Mouse (Mus musculus): ENCODE results near the gene Tmem189. TPM values are rescaled to one million over a fixed set of nuclear protein-coding genes. Genes with fewer than 3 reads are reported as not detected.

Tmem189 gene
- polyA plus RNA-seq, 1 experiment from 2014 or later, result 43.3 TPM

GRCm38 (mm10) chr2:167630421-167630820 is 59.2 kb downstream of the Tmem189 start:
- H3K4me2 ChIP-seq, result peak overlapping the region; percentile 84
- no peaks in the 10 kb centered on the region for H3K9me3 ChIP-seq (ENCODE audit: low read depth, low read length)
- peak overlapping the region; percentile 27; the same call in 1 of the 2 replicates for H3K27ac ChIP-seq (ENCODE audit: low read depth)
- peak overlapping the region; percentile 86 for H3K9ac ChIP-seq
- WGBS, result 64% methylated on average over 5 of the region's 5 CpGs
- peaks cover 30% of the 10 kb centered on the region for H3K36me3 ChIP-seq (ENCODE audit: insufficient read depth)
- peak overlapping the region; percentile 85 for H3K4me3 ChIP-seq (ENCODE audit: low read depth, low read length)
- TF ChIP-seq CTCF (IDR thresholded peaks at IDR 0.05; ENCODE audit: low read depth), result no peak
- H3K4me1 ChIP-seq (ENCODE audit: insufficient read depth), result peaks cover 18% of the 10 kb centered on the region; the same call in 1 of the 2 replicates
- ATAC-seq (ENCODE audit: insufficient read depth) (no peak), DNase-seq (no peak)
- no peaks in the 10 kb centered on the region for H3K27me3 ChIP-seq (ENCODE audit: insufficient read depth, low read length)

GRCm38 (mm10) chr2:167629665-167630209 is 59.9 kb downstream of the Tmem189 start:
- no peaks in the 10 kb centered on the region for H3K9me3 ChIP-seq (ENCODE audit: low read depth, low read length)
- no peak for TF ChIP-seq CTCF (IDR thresholded peaks at IDR 0.05; ENCODE audit: low read depth)
- peaks cover 18% of the 10 kb centered on the region; the same call in 1 of the 2 replicates for H3K4me1 ChIP-seq (ENCODE audit: insufficient read depth)
- H3K36me3 ChIP-seq (ENCODE audit: insufficient read depth), result peaks cover 30% of the 10 kb centered on the region
- H3K4me2 ChIP-seq, result peak overlapping the region; percentile 84
- H3K9ac ChIP-seq, result peak overlapping the region; percentile 86
- H3K27ac ChIP-seq (ENCODE audit: low read depth), result peak overlapping the region; percentile 56
- no peak for ATAC-seq (ENCODE audit: insufficient read depth)
- WGBS, result 71% methylated on average over 11 of the region's 11 CpGs
- no peaks in the 10 kb centered on the region for H3K27me3 ChIP-seq (ENCODE audit: insufficient read depth, low read length)
- peak overlapping the region; percentile 85 for H3K4me3 ChIP-seq (ENCODE audit: low read depth, low read length)
- DNase-seq, result no peak

- H3K9ac ChIP-seq, result peak overlapping the region; percentile 86; the same call in 1 of the 2 replicates
- H3K4me2 ChIP-seq, result peak overlapping the region; percentile 84
- H3K27ac ChIP-seq (ENCODE audit: low read depth), result peak overlapping the region; percentile 69; the same call in 1 of the 2 replicates
- DNase-seq (peak; percentile 68), ATAC-seq (ENCODE audit: insufficient read depth) (no peak)
- 22% methylated on average over 4 of the region's 4 CpGs for WGBS
- H3K27me3 ChIP-seq (ENCODE audit: insufficient read depth, low read length), result no peaks in the 10 kb centered on the region
- TF ChIP-seq CTCF (IDR thresholded peaks at IDR 0.05; ENCODE audit: low read depth), result no peak
- H3K4me3 ChIP-seq (ENCODE audit: low read depth, low read length), result no peak overlapping the region
- peaks cover 18% of the 10 kb centered on the region; the same call in 1 of the 2 replicates for H3K4me1 ChIP-seq (ENCODE audit: insufficient read depth)
- peaks cover 30% of the 10 kb centered on the region for H3K36me3 ChIP-seq (ENCODE audit: insufficient read depth)
- H3K9me3 ChIP-seq (ENCODE audit: low read depth, low read length), result no peaks in the 10 kb centered on the region
These were observed 60.8 kb downstream of the Tmem189 start for GRCm38 (mm10) chr2:167628872-167629271.

DNA sequence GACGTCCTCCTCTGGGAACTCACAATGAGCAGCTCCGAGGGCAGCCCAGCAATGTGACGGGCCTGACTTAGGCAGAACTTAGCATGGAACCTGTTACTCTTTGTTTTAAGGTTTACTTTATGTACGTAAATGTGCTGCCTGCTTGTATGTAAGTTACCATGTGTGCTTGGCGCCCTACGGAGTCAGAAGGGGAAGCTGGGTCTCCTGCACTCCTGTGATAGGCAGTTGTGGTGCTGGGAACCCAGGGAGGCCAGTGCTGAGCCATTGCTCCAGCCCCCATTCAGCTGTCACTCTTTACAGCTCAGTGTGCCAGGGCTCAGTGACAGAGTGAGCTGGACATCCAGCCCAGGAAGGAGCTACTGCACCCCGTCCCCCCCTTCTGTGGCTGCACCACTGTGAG is 62.6 kb downstream of the Tmem189 start:
- WGBS, result 87% methylated on average over 7 of the region's 7 CpGs
- Histone ChIP-seq H3K36me3 (ENCODE audit: insufficient read depth) (peaks cover 36% of the 10 kb centered on the region), H3K4me1 (ENCODE audit: insufficient read depth) (peaks cover 15% of the 10 kb centered on the region; the same call in 1 of the 2 replicates), H3K4me3 (ENCODE audit: low read depth, low read length) (no peak overlapping the region), H3K9me3 (ENCODE audit: low read depth, low read length) (no peaks in the 10 kb centered on the region), H3K27ac (ENCODE audit: low read depth) (no peak overlapping the region), H3K9ac (no peak overlapping the region), H3K4me2 (no peak overlapping the region), H3K27me3 (ENCODE audit: insufficient read depth, low read length) (no peaks in the 10 kb centered on the region)
- DNase-seq (no peak), ATAC-seq (ENCODE audit: insufficient read depth) (no peak)
- no peak for TF ChIP-seq CTCF (IDR thresholded peaks at IDR 0.05; ENCODE audit: low read depth)

GRCm38 (mm10) chr2:167625670-167626069 is 64.0 kb downstream of the Tmem189 start:
- 35% methylated on average over 2 of the region's 2 CpGs for WGBS
- TF ChIP-seq CTCF (IDR thresholded peaks at IDR 0.05; ENCODE audit: low read depth), result no peak
- peaks cover 12% of the 10 kb centered on the region; the same call in 1 of the 2 replicates for H3K4me1 ChIP-seq (ENCODE audit: insufficient read depth)

GRCm38 (mm10) chr2:167624368-167625075 is 65.1 kb downstream of the Tmem189 start:
- H3K27ac ChIP-seq (ENCODE audit: low read depth), result no peak overlapping the region
- peaks cover 33% of the 10 kb centered on the region for H3K36me3 ChIP-seq (ENCODE audit: insufficient read depth)
- WGBS, result 86% methylated on average over 5 of the region's 6 CpGs
- no peak overlapping the region for H3K4me3 ChIP-seq (ENCODE audit: low read depth, low read length)
- DNase-seq, result no peak
- H3K9me3 ChIP-seq (ENCODE audit: low read depth, low read length), result no peaks in the 10 kb centered on the region
- no peak for ATAC-seq (ENCODE audit: insufficient read depth)
- H3K4me2 ChIP-seq, result no peak overlapping the region
- no peak for TF ChIP-seq CTCF (IDR thresholded peaks at IDR 0.05; ENCODE audit: low read depth)
- H3K27me3 ChIP-seq (ENCODE audit: insufficient read depth, low read length), result no peaks in the 10 kb centered on the region
- H3K9ac ChIP-seq, result no peak overlapping the region
- H3K4me1 ChIP-seq (ENCODE audit: insufficient read depth), result peaks cover 3% of the 10 kb centered on the region; the same call in 1 of the 2 replicates

More at GRCm38 (mm10) chr2:167625670-167626069, 64.0 kb downstream of the Tmem189 start:
- Histone ChIP-seq H3K9ac (no peak overlapping the region), H3K9me3 (ENCODE audit: low read depth, low read length) (no peaks in the 10 kb centered on the region), H3K27ac (ENCODE audit: low read depth) (no peak overlapping the region), H3K4me3 (ENCODE audit: low read depth, low read length) (no peak overlapping the region), H3K36me3 (ENCODE audit: insufficient read depth) (peaks cover 36% of the 10 kb centered on the region), H3K4me2 (no peak overlapping the region), H3K27me3 (ENCODE audit: insufficient read depth, low read length) (no peaks in the 10 kb centered on the region)
- ATAC-seq (ENCODE audit: insufficient read depth) (no peak), DNase-seq (no peak)

- H3K4me2 ChIP-seq, result no peak overlapping the region
- 59% methylated on average over 5 of the region's 5 CpGs for WGBS
- no peak for TF ChIP-seq CTCF (IDR thresholded peaks at IDR 0.05; ENCODE audit: low read depth)
- H3K4me1 ChIP-seq (ENCODE audit: insufficient read depth), result no peaks in the 10 kb centered on the region
- no peak overlapping the region for H3K4me3 ChIP-seq (ENCODE audit: low read depth, low read length)
- no peak overlapping the region for H3K27ac ChIP-seq (ENCODE audit: low read depth)
- no peaks in the 10 kb centered on the region for H3K9me3 ChIP-seq (ENCODE audit: low read depth, low read length)
- H3K9ac ChIP-seq, result no peak overlapping the region
- no peaks in the 10 kb centered on the region for H3K27me3 ChIP-seq (ENCODE audit: insufficient read depth, low read length)
- H3K36me3 ChIP-seq (ENCODE audit: insufficient read depth), result peaks cover 37% of the 10 kb centered on the region
- ATAC-seq (ENCODE audit: insufficient read depth), result no peak
- DNase-seq, result no peak
These were observed 66.7 kb downstream of the Tmem189 start for GRCm38 (mm10) chr2:167622965-167623364.
